Mouse (Mus musculus): ENCODE results near the gene Tsfm. TPM values are rescaled to one million over a fixed set of nuclear protein-coding genes. Genes with fewer than 3 reads are reported as not detected.

The Tsfm gene
- total and polyA plus RNA-seq, 3 experiments: 53.0 to 88.9 (median 78.0) TPM

- H3K4me2 ChIP-seq (ENCODE audit: insufficient read depth, low read depth, poor library complexity, severe bottlenecking): no peak overlapping the region
- H3K27me3 ChIP-seq (replicated peaks): no peaks in the 10 kb centered on the region
- H3K36me3 ChIP-seq (replicated peaks in 1 of 2; ENCODE audit: control insufficient read depth in 1 of 2, insufficient read depth in 1 of 2, low read length in 1 of 2): peaks cover 49 to 61% of the 10 kb centered on the region in 2 experiments
- dilution Hi-C loops (cut with MboI; ENCODE audit: extremely low pct_ligation_motif_present, extremely low pct_unique_long_range_greater_than_20kb, low sequenced_read_pairs) (no loop called here), in situ Hi-C loops (cut with MboI; ENCODE audit: low pct_ligation_motif_present, low pct_unique_long_range_greater_than_20kb, low sequenced_read_pairs) (loop anchor here (5.0 kb wide), 1 partner anchor 76 kb away; no protein-coding TSS in a partner anchor)
- no peak overlapping the region for H3K9ac ChIP-seq (ENCODE audit: insufficient read depth, low read depth)
- H3K9me3 ChIP-seq (replicated peaks; ENCODE audit: low read length): no peaks in the 10 kb centered on the region
- DNase-seq (ENCODE audit: extremely low read depth): peak; percentile 35
- H3K4me3 ChIP-seq (replicated peaks in 1 of 3; ENCODE audit: low read depth in 2 of 3, low read length in 2 of 3, poor library complexity in 1 of 3): no peak overlapping the region
- H3K79me2 ChIP-seq (replicated peaks; ENCODE audit: control insufficient read depth, extremely low read depth, insufficient read depth, poor library complexity, severe bottlenecking): no peaks in the 10 kb centered on the region
- no peak overlapping the region for H3K27ac ChIP-seq (ENCODE audit: insufficient read depth, low read depth)
- peaks cover 0 to 59% of the 10 kb centered on the region in 2 experiments; a peak in 3 of 4 replicates for H3K4me1 ChIP-seq (ENCODE audit: control insufficient read depth in 1 of 2, insufficient read depth in 2 of 2)
- TF ChIP-seq ZMIZ1 (IDR thresholded peaks at IDR 0.05; ENCODE audit: low read depth, low read length) (no peak), IRF4 (IDR thresholded peaks at IDR 0.05; ENCODE audit: low read depth, low read length) (no peak), CHD2 (IDR thresholded peaks at IDR 0.05; ENCODE audit: low read length) (no peak), TCF12 (IDR thresholded peaks at IDR 0.05; ENCODE audit: low read depth, low read length) (no peak), USF1 (IDR thresholded peaks at IDR 0.05; ENCODE audit: low read depth, low read length) (no peak), PAX5 (IDR thresholded peaks at IDR 0.05; ENCODE audit: low read length) (no peak), NRF1 (IDR thresholded peaks at IDR 0.05; ENCODE audit: low read depth, low read length) (no peak), MAFK (IDR thresholded peaks at IDR 0.05; ENCODE audit: insufficient replicate concordance, low read length) (no peak), ELF1 (IDR thresholded peaks at IDR 0.05; ENCODE audit: low read depth, low read length) (no peak), SMC3 (IDR thresholded peaks at IDR 0.05; ENCODE audit: low read depth, low read length) (no peak), RAD21 (IDR thresholded peaks at IDR 0.05; ENCODE audit: low read depth, low read length) (no peak), POLR2AphosphoS2 (IDR thresholded peaks at IDR 0.05; ENCODE audit: low read depth, low read length) (no peak)
Observed at GRCm38 (mm10) chr10:126993621-126994020, 37.0 kb downstream of the Tsfm start.

GRCm38 (mm10) chr10:126991676-126992075 lies 39.0 kb downstream of the Tsfm start:
- H3K4me3 ChIP-seq (replicated peaks in 1 of 3; ENCODE audit: low read depth in 2 of 3, low read length in 2 of 3, poor library complexity in 1 of 3): no peak overlapping the region
- no peaks in the 10 kb centered on the region for H3K79me2 ChIP-seq (replicated peaks; ENCODE audit: control insufficient read depth, extremely low read depth, insufficient read depth, poor library complexity, severe bottlenecking)
- no peaks in the 10 kb centered on the region for H3K9me3 ChIP-seq (replicated peaks; ENCODE audit: low read length)
- no peak overlapping the region for H3K27ac ChIP-seq (ENCODE audit: insufficient read depth, low read depth)
- H3K9ac ChIP-seq (ENCODE audit: insufficient read depth, low read depth): no peak overlapping the region
- H3K4me1 ChIP-seq (ENCODE audit: control insufficient read depth in 1 of 2, insufficient read depth in 2 of 2): peaks cover 4 to 61% of the 10 kb centered on the region in 2 experiments; a peak in 3 of 4 replicates
- no peak for DNase-seq (ENCODE audit: extremely low read depth)
- dilution Hi-C loops (cut with MboI; ENCODE audit: extremely low pct_ligation_motif_present, extremely low pct_unique_long_range_greater_than_20kb, low sequenced_read_pairs): no loop called here
- peaks cover 37 to 51% of the 10 kb centered on the region in 2 experiments for H3K36me3 ChIP-seq (replicated peaks in 1 of 2; ENCODE audit: control insufficient read depth in 1 of 2, insufficient read depth in 1 of 2, low read length in 1 of 2)
- H3K27me3 ChIP-seq (replicated peaks): no peaks in the 10 kb centered on the region
- H3K4me2 ChIP-seq (ENCODE audit: insufficient read depth, low read depth, poor library complexity, severe bottlenecking): no peak overlapping the region
- TF ChIP-seq KAT2A (IDR thresholded peaks at IDR 0.05; ENCODE audit: insufficient replicate concordance, low read length) (no peak), MAZ (IDR thresholded peaks at IDR 0.05; ENCODE audit: low read depth, low read length) (no peak), JUND (conservative IDR thresholded peaks at IDR 0.05; ENCODE audit: low read depth, low read length) (no peak), JUN (IDR thresholded peaks at IDR 0.05; ENCODE audit: insufficient read depth, low read depth, low read length) (no peak), SIN3A (IDR thresholded peaks at IDR 0.05; ENCODE audit: low read length) (no peak), ZMIZ1 (IDR thresholded peaks at IDR 0.05; ENCODE audit: low read depth, low read length) (no peak), BHLHE40 (IDR thresholded peaks at IDR 0.05; ENCODE audit: low read depth, low read length) (no peak), CHD2 (IDR thresholded peaks at IDR 0.05; ENCODE audit: low read length) (no peak), SMC3 (IDR thresholded peaks at IDR 0.05; ENCODE audit: low read depth, low read length) (no peak), NRF1 (IDR thresholded peaks at IDR 0.05; ENCODE audit: low read depth, low read length) (no peak), ELF1 (IDR thresholded peaks at IDR 0.05; ENCODE audit: low read depth, low read length) (no peak), UBTF (IDR thresholded peaks at IDR 0.05; ENCODE audit: low read depth, low read length) (no peak), MAX (IDR thresholded peaks at IDR 0.05; ENCODE audit: low read length) (no peak), ZNF384 (IDR thresholded peaks at IDR 0.05; ENCODE audit: low read depth, low read length) (no peak), EP300 (IDR thresholded peaks at IDR 0.05; ENCODE audit: low read length) (no peak)
- in situ Hi-C loops (cut with MboI; ENCODE audit: low pct_ligation_motif_present, low pct_unique_long_range_greater_than_20kb, low sequenced_read_pairs): loop anchor here (5.0 kb wide), 1 partner anchor 74 kb away; no protein-coding TSS in a partner anchor

Measured in CH12.LX (cell line).